Mouse (Mus musculus) limb, embryonic 14.5 days (tissue): Measurements from ENCODE around the gene Kctd7. TPM values are rescaled to one million over a fixed set of nuclear protein-coding genes. Genes with fewer than 3 reads are reported as not detected.
A peak's percentile ranks its signal among the peaks of the same experiment; 100 is the strongest.

Experiments used
- ATAC-seq: fragments of 200-750 bp; cut with Nextera tagmentation; 2 replicates; pipeline ENCODE4 v1.8.0; 2017; ENCODE audit warnings: low read depth, moderate number of reproducible peaks, moderate TSS enrichment; ENCODE audit not compliant: low FRiP score
- DNase-seq: peaks from one replicate; pipeline ENCODE4 v3.0.0-alpha.2; 2015; ENCODE audit warnings: low spot score
- H3K27ac ChIP-seq: fragments of 300-500 bp; sonication (generic); replicated peaks from 2 replicates; pipeline ENCODE4 v1.5.1; 2014; ENCODE audit warnings: low read depth, mild to moderate bottlenecking, low read length, moderate library complexity, mixed read lengths
- H3K27me3 ChIP-seq: fragments of 300-500 bp; sonication (generic); 2 replicates; pipeline ENCODE4 v1.6.1; 2014; ENCODE audit warnings: low read length, mixed read lengths; ENCODE audit not compliant: control insufficient read depth, insufficient read depth
- H3K36me3 ChIP-seq: fragments of 300-500 bp; sonication (generic); 2 replicates; pipeline ENCODE4 v1.6.1; 2014; ENCODE audit warnings: mild to moderate bottlenecking, low read length, moderate library complexity, mixed read lengths; ENCODE audit not compliant: control insufficient read depth, insufficient read depth
- H3K4me1 ChIP-seq: fragments of 300-500 bp; sonication (generic); 2 replicates; pipeline ENCODE4 v1.6.1; 2014; ENCODE audit warnings: antibody characterized with exemption, low read length, mixed read lengths; ENCODE audit not compliant: control insufficient read depth, insufficient read depth
- H3K4me2 ChIP-seq: fragments of 300-500 bp; sonication (generic); replicated peaks from 2 replicates; pipeline ENCODE4 v1.6.1; 2014; ENCODE audit warnings: low read depth, mild to moderate bottlenecking, low read length, moderate library complexity; ENCODE audit not compliant: severe bottlenecking
- H3K4me3 ChIP-seq: fragments of 300-500 bp; sonication (generic); replicated peaks from 2 replicates; pipeline ENCODE4 v1.5.1; 2014; ENCODE audit warnings: low read length
- H3K9ac ChIP-seq: fragments of 300-500 bp; sonication (generic); 2 replicates; pipeline ENCODE4 v1.6.1; 2014; ENCODE audit warnings: mild to moderate bottlenecking, low read depth, low read length, moderate library complexity; ENCODE audit not compliant: severe bottlenecking
- H3K9me3 ChIP-seq: fragments of 300-500 bp; sonication (generic); 2 replicates; pipeline ENCODE4 v1.6.1; 2016; ENCODE audit warnings: low read length; ENCODE audit not compliant: control insufficient read depth
- POLR2A ChIP-seq: fragments of 200-500 bp; IDR thresholded peaks from 2 replicates; pipeline ENCODE4 v1.8.0; 2012; ENCODE audit warnings: inconsistent platforms, mild to moderate bottlenecking, moderate library complexity, borderline replicate concordance; ENCODE audit not compliant: insufficient read depth, insufficient read length; ENCODE audit errors: extremely low read depth
- WGBS: fragments of 180-500 bp; shearing (Covaris S2); extraction: QIAGEN DNeasy Blood & Tissue Kit; methylation state at CpG from one replicate; pipeline ENCODE4 v1.1.7; 2014; 5-methylcytosine and 5-hydroxymethylcytosine counted together
- polyA plus RNA-seq, 2 experiments: library from polyadenylated mRNA; depleted of rRNA in 1 of 2; stranded (reverse) in 1 of 2; unstranded in 1 of 2; fragments of >200 nt; fragmentation: Nextera tagmentation in 1 of 2; extraction: Ambion mirVana in 1 of 2; gene quantifications; 2 replicates each; pipeline versions ENCODE4 v1.2.1 to v1.2.3; 2012 to 2014

The Kctd7 gene
- polyA plus RNA-seq, 2 experiments = 5.5 to 6.2 TPM

GRCm38 (mm10) chr5:130128686-130129523 is 15.8 kb upstream of the Kctd7 start:
- no peaks in the 10 kb centered on the region for H3K9me3 ChIP-seq
- DNase-seq = peak; percentile 43
- H3K27ac ChIP-seq = no peak overlapping the region
- H3K36me3 ChIP-seq = peaks cover 10% of the 10 kb centered on the region; the same call in 1 of the 2 replicates
- 34% methylated on average over 9 of the region's 11 CpGs for WGBS
- no peak overlapping the region for H3K4me3 ChIP-seq
- ATAC-seq = peak; percentile 71
- peaks cover 6% of the 10 kb centered on the region; the same call in 1 of the 2 replicates for H3K4me1 ChIP-seq
- H3K4me2 ChIP-seq = no peak overlapping the region
- H3K9ac ChIP-seq = no peak overlapping the region
- TF ChIP-seq POLR2A = no peak
- H3K27me3 ChIP-seq = no peaks in the 10 kb centered on the region

- H3K4me1 ChIP-seq = peaks cover 6% of the 10 kb centered on the region; the same call in 1 of the 2 replicates
- peaks cover 16% of the 10 kb centered on the region for H3K36me3 ChIP-seq
- ATAC-seq (no peak), DNase-seq (no peak)
- H3K4me2 ChIP-seq = no peak overlapping the region
- no peaks in the 10 kb centered on the region for H3K9me3 ChIP-seq
- no peak overlapping the region for H3K27ac ChIP-seq
- WGBS = 70% methylated on average over 5 of the region's 5 CpGs
- no peaks in the 10 kb centered on the region for H3K27me3 ChIP-seq
- no peak overlapping the region for H3K9ac ChIP-seq
- no peak overlapping the region for H3K4me3 ChIP-seq
- TF ChIP-seq POLR2A = no peak
Measured at GRCm38 (mm10) chr5:130129524-130129793, 15.2 kb upstream of the Kctd7 start.

- no peak for TF ChIP-seq POLR2A
- no peak for DNase-seq
- Histone ChIP-seq H3K4me1 (no peaks in the 10 kb centered on the region), H3K4me3 (no peak overlapping the region), H3K9ac (no peak overlapping the region), H3K27ac (no peak overlapping the region), H3K9me3 (no peaks in the 10 kb centered on the region), H3K36me3 (peaks cover 28% of the 10 kb centered on the region), H3K4me2 (no peak overlapping the region), H3K27me3 (no peaks in the 10 kb centered on the region)
- ATAC-seq = no peak
- WGBS = 95% methylated on average over 13 of the region's 13 CpGs
Measured at GRCm38 (mm10) chr5:130136597-130136996, 8.1 kb upstream of the Kctd7 start.

GRCm38 (mm10) chr5:130139393-130139792 is 5.3 kb upstream of the Kctd7 start:
- no peak overlapping the region for H3K4me3 ChIP-seq
- TF ChIP-seq POLR2A = no peak
- no peak overlapping the region for H3K4me2 ChIP-seq
- 26% methylated on average over 8 of the region's 8 CpGs for WGBS
- ATAC-seq (no peak), DNase-seq (peak; percentile 89)
- peaks cover 4% of the 10 kb centered on the region; the same call in 1 of the 2 replicates for H3K4me1 ChIP-seq
- H3K27ac ChIP-seq = no peak overlapping the region
- H3K36me3 ChIP-seq = peaks cover 21% of the 10 kb centered on the region
- no peak overlapping the region for H3K9ac ChIP-seq
- no peaks in the 10 kb centered on the region for H3K9me3 ChIP-seq
- H3K27me3 ChIP-seq = no peaks in the 10 kb centered on the region

- Histone ChIP-seq H3K36me3 (peaks cover 7% of the 10 kb centered on the region), H3K4me2 (no peak overlapping the region), H3K27me3 (no peaks in the 10 kb centered on the region), H3K27ac (no peak overlapping the region), H3K4me3 (no peak overlapping the region), H3K4me1 (peaks cover 14% of the 10 kb centered on the region), H3K9me3 (no peaks in the 10 kb centered on the region), H3K9ac (no peak overlapping the region)
- ATAC-seq (no peak), DNase-seq (no peak)
- WGBS = 69% methylated on average over 5 of the region's 5 CpGs
- no peak for TF ChIP-seq POLR2A
Measured at GRCm38 (mm10) chr5:130141138-130141537, 3.5 kb upstream of the Kctd7 start.
